Mouse (Mus musculus) CH12.LX (cell line): ENCODE results near the gene Alyref2. TPM values are rescaled to one million over a fixed set of nuclear protein-coding genes. Genes with fewer than 3 reads are reported as not detected.
A peak's percentile ranks its signal among the peaks of the same experiment; 100 is the strongest.

ENCODE experiments used
- DNase-seq: peaks from one replicate; pipeline ENCODE4 v3.0.0-alpha.2; 2013; ENCODE audit errors: extremely low read depth
- H3K27ac ChIP-seq: 2 replicates; pipeline ENCODE4 v1.5.1; 2012; ENCODE audit warnings: low read depth, mild to moderate bottlenecking, control low read depth, moderate library complexity; ENCODE audit not compliant: insufficient read depth
- H3K27me3 ChIP-seq: replicated peaks from 2 replicates; pipeline ENCODE3; 2012; ENCODE audit warnings: inconsistent platforms
- H3K36me3 ChIP-seq, 2 experiments: replicated peaks in 1 of 2; 2 replicates each; pipeline versions ENCODE3 to v1.6.1; 2012; ENCODE audit warnings: inconsistent platforms in 1 of 2, low read length in 1 of 2, mild to moderate bottlenecking in 1 of 2, mixed read lengths in 1 of 2, moderate library complexity in 1 of 2; ENCODE audit not compliant: control insufficient read depth in 1 of 2, insufficient read depth in 1 of 2
- H3K4me1 ChIP-seq, 2 experiments: 2 replicates each; pipeline ENCODE4 v1.6.1; 2012; ENCODE audit warnings: inconsistent platforms in 1 of 2, moderate library complexity in 1 of 2; ENCODE audit not compliant: insufficient read depth in 2 of 2, control insufficient read depth in 1 of 2
- H3K4me2 ChIP-seq: 2 replicates; pipeline ENCODE4 v1.6.1; 2012; ENCODE audit warnings: low read depth, mild to moderate bottlenecking, control low read depth; ENCODE audit not compliant: poor library complexity, insufficient read depth, severe bottlenecking
- H3K4me3 ChIP-seq, 3 experiments: fragments of 150-350 bp in 1 of 3; sonication (generic) in 1 of 3; replicated peaks in 1 of 3; 2 replicates each; pipeline versions ENCODE3 to v1.5.1; 2011 to 2012; ENCODE audit warnings: low read depth in 2 of 3, low read length in 2 of 3, mild to moderate bottlenecking in 2 of 3, moderate library complexity in 2 of 3, control low read depth in 1 of 3, improper control_type of control experiment in 1 of 3, inconsistent platforms in 1 of 3, mixed read lengths in 1 of 3; ENCODE audit not compliant: poor library complexity in 1 of 3
- H3K79me2 ChIP-seq: replicated peaks from 2 replicates; pipeline ENCODE4 v1.6.1; 2012; ENCODE audit warnings: mild to moderate bottlenecking, moderate library complexity; ENCODE audit not compliant: control insufficient read depth, poor library complexity, insufficient read depth, severe bottlenecking; ENCODE audit errors: extremely low read depth
- H3K9ac ChIP-seq: 2 replicates; pipeline ENCODE4 v1.6.1; 2012; ENCODE audit warnings: low read depth, mild to moderate bottlenecking, control low read depth, moderate library complexity; ENCODE audit not compliant: insufficient read depth
- H3K9me3 ChIP-seq: replicated peaks from 2 replicates; pipeline ENCODE3; 2012; ENCODE audit warnings: low read length, inconsistent platforms, mixed read lengths
- CHD1 ChIP-seq: IDR thresholded peaks from 2 replicates; pipeline ENCODE4 v1.6.1; 2012; ENCODE audit warnings: low read depth, low read length, improper control_type of control experiment, inconsistent platforms
- CHD2 ChIP-seq: IDR thresholded peaks from 2 replicates; pipeline ENCODE4 v1.6.1; 2011; ENCODE audit warnings: low read length, improper control_type of control experiment
- E2F4 ChIP-seq: IDR thresholded peaks from 2 replicates; pipeline ENCODE4 v1.6.1; 2011; ENCODE audit warnings: low read depth, low read length, improper control_type of control experiment; ENCODE audit not compliant: insufficient replicate concordance
- EP300 ChIP-seq: IDR thresholded peaks from 2 replicates; pipeline ENCODE4 v1.6.1; 2011; ENCODE audit warnings: low read length, improper control_type of control experiment
- ETS1 ChIP-seq: conservative IDR thresholded peaks from 2 replicates; pipeline ENCODE4 v1.6.1; 2012; ENCODE audit warnings: low read depth, mild to moderate bottlenecking, inconsistent platforms, low read length, improper control_type of control experiment, moderate library complexity
- GABPA ChIP-seq: IDR thresholded peaks from 2 replicates; pipeline ENCODE4 v1.6.1; 2012; ENCODE audit warnings: low read depth, low read length, improper control_type of control experiment, inconsistent platforms; ENCODE audit not compliant: insufficient replicate concordance
- HCFC1 ChIP-seq: IDR thresholded peaks from 2 replicates; pipeline ENCODE4 v1.6.1; 2012; ENCODE audit warnings: low read depth, mild to moderate bottlenecking, inconsistent platforms, low read length, improper control_type of control experiment
- IRF4 ChIP-seq: IDR thresholded peaks from 2 replicates; pipeline ENCODE4 v1.6.1; 2014; ENCODE audit warnings: low read depth, mild to moderate bottlenecking, inconsistent platforms, low read length, improper control_type of control experiment
- JUND ChIP-seq: conservative IDR thresholded peaks from 2 replicates; pipeline ENCODE4 v1.6.1; 2011; ENCODE audit warnings: low read depth, low read length, improper control_type of control experiment
- KAT2A ChIP-seq: IDR thresholded peaks from 2 replicates; pipeline ENCODE4 v1.6.1; 2012; ENCODE audit warnings: low read length, improper control_type of control experiment, inconsistent platforms; ENCODE audit not compliant: insufficient replicate concordance
- MAFK ChIP-seq: IDR thresholded peaks from 2 replicates; pipeline ENCODE4 v1.6.1; 2011; ENCODE audit warnings: low read length, improper control_type of control experiment; ENCODE audit not compliant: insufficient replicate concordance
- MAX ChIP-seq: IDR thresholded peaks from 2 replicates; pipeline ENCODE4 v1.6.1; 2011; ENCODE audit warnings: low read length, improper control_type of control experiment
- MEF2A ChIP-seq: IDR thresholded peaks from 2 replicates; pipeline ENCODE4 v1.6.1; 2014; ENCODE audit warnings: low read depth, mild to moderate bottlenecking, inconsistent platforms, low read length, improper control_type of control experiment, borderline replicate concordance
- MXI1 ChIP-seq: IDR thresholded peaks from 2 replicates; pipeline ENCODE4 v1.6.1; 2011; ENCODE audit warnings: mild to moderate bottlenecking, low read depth, low read length, improper control_type of control experiment
- MYC ChIP-seq: IDR thresholded peaks from 2 replicates; pipeline ENCODE4 v1.6.1; 2011; ENCODE audit warnings: low read depth, mild to moderate bottlenecking, improper control_type of control experiment, low read length
- NELFE ChIP-seq: IDR thresholded peaks from 2 replicates; pipeline ENCODE4 v1.6.1; 2011; ENCODE audit warnings: low read depth, low read length, improper control_type of control experiment
- PAX5 ChIP-seq: IDR thresholded peaks from 2 replicates; pipeline ENCODE4 v1.6.1; 2012; ENCODE audit warnings: low read length, inconsistent platforms, mixed read lengths
- POLR2A ChIP-seq: IDR thresholded peaks from 2 replicates; pipeline ENCODE4 v1.6.1; 2011; ENCODE audit warnings: low read depth, mild to moderate bottlenecking, improper control_type of control experiment, low read length
- POLR2AphosphoS2 ChIP-seq: IDR thresholded peaks from 2 replicates; pipeline ENCODE4 v1.6.1; 2011; ENCODE audit warnings: low read depth, low read length, improper control_type of control experiment
- RAD21 ChIP-seq: IDR thresholded peaks from 2 replicates; pipeline ENCODE4 v1.6.1; 2011; ENCODE audit warnings: low read depth, mild to moderate bottlenecking, low read length, improper control_type of control experiment, moderate library complexity
- RCOR1 ChIP-seq: conservative IDR thresholded peaks from 2 replicates; pipeline ENCODE4 v1.6.1; 2012; ENCODE audit warnings: low read depth, mild to moderate bottlenecking, inconsistent platforms, low read length, improper control_type of control experiment
- SIN3A ChIP-seq: IDR thresholded peaks from 2 replicates; pipeline ENCODE4 v1.6.1; 2012; ENCODE audit warnings: low read length, improper control_type of control experiment, inconsistent platforms
- SMC3 ChIP-seq: IDR thresholded peaks from 2 replicates; pipeline ENCODE4 v1.6.1; 2011; ENCODE audit warnings: low read depth, low read length, improper control_type of control experiment
- TBP ChIP-seq: conservative IDR thresholded peaks from 2 replicates; pipeline ENCODE4 v1.6.1; 2011; ENCODE audit warnings: low read depth, low read length, improper control_type of control experiment
- TCF12 ChIP-seq: IDR thresholded peaks from 2 replicates; pipeline ENCODE4 v1.6.1; 2014; ENCODE audit warnings: low read depth, mild to moderate bottlenecking, inconsistent platforms, low read length, improper control_type of control experiment
- USF1 ChIP-seq: IDR thresholded peaks from 2 replicates; pipeline ENCODE4 v1.6.1; 2014; ENCODE audit warnings: low read depth, mild to moderate bottlenecking, inconsistent platforms, low read length, improper control_type of control experiment
- USF2 ChIP-seq: conservative IDR thresholded peaks from 2 replicates; pipeline ENCODE4 v1.6.1; 2011; ENCODE audit warnings: low read depth, low read length, improper control_type of control experiment
- ZC3H11A ChIP-seq: IDR thresholded peaks from 2 replicates; pipeline ENCODE4 v1.6.1; 2012; ENCODE audit warnings: low read depth, mild to moderate bottlenecking, inconsistent platforms, low read length, improper control_type of control experiment
- ZKSCAN1 ChIP-seq: IDR thresholded peaks from 2 replicates; pipeline ENCODE4 v1.6.1; 2012; ENCODE audit warnings: low read depth, inconsistent platforms, low read length, improper control_type of control experiment, borderline replicate concordance
- ZMIZ1 ChIP-seq: IDR thresholded peaks from 2 replicates; pipeline ENCODE4 v1.6.1; 2012; ENCODE audit warnings: low read depth, mild to moderate bottlenecking, inconsistent platforms, low read length, improper control_type of control experiment
- ZNF384 ChIP-seq: IDR thresholded peaks from 2 replicates; pipeline ENCODE4 v1.6.1; 2012; ENCODE audit warnings: low read depth, low read length, improper control_type of control experiment, inconsistent platforms
- dilution Hi-C: fragments of 300-500 bp; cut with MboI; formaldehyde crosslinking; loops from 2 replicates; pipeline ENCODE4 v1.14.3; 2020; ENCODE audit warnings: low sequenced_read_pairs; ENCODE audit not compliant: extremely low pct_unique_long_range_greater_than_20kb, extremely low pct_ligation_motif_present
- in situ Hi-C: fragments of 300-500 bp; cut with MboI; formaldehyde crosslinking; loops from 3 replicates; pipeline ENCODE4 v1.14.3; 2019; ENCODE audit warnings: low sequenced_read_pairs, low pct_ligation_motif_present, low pct_unique_long_range_greater_than_20kb, mixed read lengths
- polyA plus RNA-seq: library from polyadenylated mRNA; unstranded; fragments of >175 nt; gene quantifications from 2 replicates; pipeline ENCODE4 v1.2.1, GENCODE M21; 2012; ENCODE audit warnings: low read depth; ENCODE audit not compliant: insufficient read length
- total RNA-seq, 2 experiments: library from RNA; depleted of rRNA; stranded (reverse); fragments of 300-350 nt in 1 of 2; fragments of >200 nt in 1 of 2; gene quantifications; 2 replicates each; pipeline ENCODE4 v1.2.3; 2012 to 2014

Alyref2 gene
- total and polyA plus RNA-seq, 3 experiments, result 4.2 to 5.9 (median 4.9) TPM

- TF ChIP-seq MXI1 (no peak), ZNF384 (0 out of 2 replicates have a peak, but pooled peaks have one; percentile 42), EP300 (0 out of 2 replicates have a peak, but pooled peaks have one; percentile 30), MAFK (no peak), TBP (no peak), SMC3 (peak; percentile 34), ZC3H11A (no peak), ZMIZ1 (peak; percentile 47; the same call in 1 of the 2 replicates), MEF2A (no peak), PAX5 (no peak), IRF4 (no peak), NELFE (no peak), SIN3A (no peak), RCOR1 (0 out of 2 replicates have a peak, but pooled peaks have one; percentile 23), MAX (no peak), CHD2 (no peak), GABPA (no peak), ETS1 (no peak)
- TF ChIP-seq, all 38 proteins: peak for 8
Measured at GRCm38 (mm10) chr1:171501636-171502080, 1.6 kb upstream of the Alyref2 start (continued).

DNA sequence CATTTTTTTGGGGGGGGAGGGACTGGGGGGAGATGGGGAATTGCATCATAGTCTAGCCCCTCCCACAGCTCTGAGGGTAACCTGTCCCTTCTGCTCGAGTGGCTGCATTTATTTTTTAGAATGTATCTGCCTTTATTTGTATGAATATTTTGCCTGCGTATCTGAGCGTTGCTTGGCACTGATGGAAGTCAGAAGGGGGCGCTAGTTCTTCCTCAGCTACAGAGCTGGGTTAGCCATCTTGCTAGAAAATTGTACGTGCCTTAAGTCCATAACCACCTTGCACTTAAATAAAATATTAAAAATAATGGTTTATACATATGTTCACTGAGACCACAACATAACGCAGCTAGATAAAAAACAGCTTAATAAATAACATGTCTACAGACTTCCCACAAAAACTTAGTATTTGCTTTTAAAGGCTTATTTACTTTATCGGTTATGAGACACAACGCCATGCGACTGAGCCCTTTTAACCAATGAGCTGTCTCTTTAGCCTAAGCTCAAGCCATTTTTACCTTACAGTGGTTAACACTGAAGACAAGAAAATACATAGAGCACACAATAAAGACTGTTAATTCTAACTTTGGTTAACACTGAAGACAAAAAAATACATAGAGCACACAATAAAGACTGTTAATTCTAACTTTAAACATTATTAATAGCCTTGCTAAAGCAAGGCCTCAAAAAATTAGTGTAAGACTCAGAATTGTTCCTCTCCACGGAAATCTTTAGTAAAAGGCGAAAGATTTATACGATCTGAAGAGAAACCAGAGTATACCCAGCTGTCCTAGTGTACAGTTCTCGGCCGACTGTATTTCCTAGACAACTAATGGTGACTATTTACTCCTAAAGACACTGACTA is 659 bp upstream of the Alyref2 start:
- peaks cover 0 to 2% of the 10 kb centered on the region in 2 experiments for H3K36me3 ChIP-seq
- H3K27ac ChIP-seq, result no peak overlapping the region
- peaks cover 8% of the 10 kb centered on the region for H3K9me3 ChIP-seq
- in situ Hi-C loops (loop anchor here (5.0 kb wide), 1 partner anchor 65 kb away; no protein-coding TSS in a partner anchor), dilution Hi-C loops (no loop called here)
- H3K4me2 ChIP-seq, result peak overlapping the region; percentile 19
- H3K4me3 ChIP-seq, result no peak overlapping the region
- H3K79me2 ChIP-seq, result 0 out of 2 replicates have a peak, but pooled peaks cover 3% of the 10 kb centered on the region
- H3K4me1 ChIP-seq, result peaks cover 0 to 28% of the 10 kb centered on the region in 2 experiments; a peak in 2 of 4 replicates
- peak; percentile 99 for DNase-seq
- no peak overlapping the region for H3K9ac ChIP-seq
- no peaks in the 10 kb centered on the region for H3K27me3 ChIP-seq
- TF ChIP-seq JUND (peak; percentile 84), TBP (peak; percentile 99), NELFE (peak; percentile 99), RAD21 (no peak), GABPA (no peak; the same call in 1 of the 2 replicates), ZKSCAN1 (no peak), CHD2 (peak; percentile 68; the same call in 1 of the 2 replicates), EP300 (no peak), RCOR1 (peak; percentile 99), SIN3A (peak; percentile 92), USF1 (no peak), PAX5 (no peak), POLR2A (peak; percentile 88), KAT2A (no peak), ZC3H11A (peak; percentile 7; the same call in 1 of the 2 replicates), MYC (no peak), HCFC1 (peak; percentile 72), ETS1 (peak; percentile 96), IRF4 (no peak; the same call in 1 of the 2 replicates), ZMIZ1 (peak; percentile 100), USF2 (no peak), TCF12 (peak; percentile 68; the same call in 1 of the 2 replicates), MAX (peak; percentile 56; the same call in 1 of the 2 replicates), MEF2A (peak; percentile 50), E2F4 (0 out of 2 replicates have a peak, but pooled peaks have one; percentile 87), MAFK (peak; percentile 78), MXI1 (peak; percentile 74; the same call in 1 of the 2 replicates), CHD1 (no peak; the same call in 1 of the 2 replicates), POLR2AphosphoS2 (peak; percentile 100)
